Mouse (Mus musculus) gastrocnemius, adult 2 months (tissue): ENCODE measurements around the gene Aggf1. TPM values are rescaled to one million over a fixed set of nuclear protein-coding genes. Genes with fewer than 3 reads are reported as not detected.

Experiments used
- DNase-seq: peaks from one replicate; pipeline ENCODE4 v3.0.0; 2022
- H3K27ac ChIP-seq: fragments of 200-600 bp; 2 replicates; pipeline ENCODE4 v1.8.1; 2022; ENCODE audit warnings: mild to moderate bottlenecking
- H3K4me3 ChIP-seq: fragments of 200-600 bp; 2 replicates; pipeline ENCODE4 v1.8.1; 2022; ENCODE audit warnings: mild to moderate bottlenecking, moderate library complexity
- CTCF ChIP-seq: fragments of 200-600 bp; IDR thresholded peaks from 2 replicates; pipeline ENCODE4 v1.8.1; 2022; ENCODE audit warnings: antibody characterized with exemption, mild to moderate bottlenecking, moderate library complexity
- intact Hi-C: fragments of 180-260 bp; cut with DNase I; formaldehyde crosslinking; loops from one replicate; pipeline ENCODE4 v1.15.1; 2025
- total RNA-seq, 2 experiments: library from RNA; stranded (reverse); gene quantifications; 2 replicates each; pipeline ENCODE4 v1.2.3; 2021

Aggf1 gene
- total RNA-seq, 2 experiments from 2014 or later, result 16.5 to 19.7 TPM

GRCm38 (mm10) chr13:95326611-95327344 lies 48.4 kb downstream of the Aggf1 start:
- DNase-seq, result no peak
- intact Hi-C loops, result no loop called here
- no peak for TF ChIP-seq CTCF
- peak overlapping the region; percentile 91; the same call in 1 of the 2 replicates for H3K27ac ChIP-seq
- H3K4me3 ChIP-seq, result peak overlapping the region; percentile 96

GRCm38 (mm10) chr13:95325907-95326550 lies 49.1 kb downstream of the Aggf1 start:
- Histone ChIP-seq H3K4me3 (peak overlapping the region; percentile 96), H3K27ac (peak overlapping the region; percentile 91)
- intact Hi-C loops, result no loop called here
- TF ChIP-seq CTCF, result no peak
- no peak for DNase-seq

- intact Hi-C loops, result no loop called here
- DNase-seq, result peak; percentile 73
- H3K27ac ChIP-seq, result peak overlapping the region; percentile 91
- peak; percentile 2; the same call in 1 of the 2 replicates for TF ChIP-seq CTCF
- peak overlapping the region; percentile 96 for H3K4me3 ChIP-seq
Observed at GRCm38 (mm10) chr13:95325080-95325906, 49.9 kb downstream of the Aggf1 start.

GRCm38 (mm10) chr13:95324626-95325079 lies 50.5 kb downstream of the Aggf1 start:
- Histone ChIP-seq H3K27ac (peak overlapping the region; percentile 91), H3K4me3 (peak overlapping the region; percentile 96)
- intact Hi-C loops, result no loop called here
- TF ChIP-seq CTCF, result no peak
- peak; percentile 29 for DNase-seq

- Histone ChIP-seq H3K27ac (peak overlapping the region; percentile 91), H3K4me3 (peak overlapping the region; percentile 96)
- TF ChIP-seq CTCF, result peak; percentile 67
- peak; percentile 50 for DNase-seq
- intact Hi-C loops, result no loop called here
Observed at GRCm38 (mm10) chr13:95323950-95324625, 51.1 kb downstream of the Aggf1 start.

- TF ChIP-seq CTCF, result no peak
- H3K27ac ChIP-seq, result peak within 1 kb of the TSS; percentile 91
- H3K4me3 ChIP-seq, result peak within 1 kb of the TSS; percentile 96
- intact Hi-C loops, result no loop called here
- DNase-seq, result no peak
Observed at GRCm38 (mm10) chr13:95323400-95323799, 51.8 kb downstream of the Aggf1 start, which contains the start of gene Zbed3. Gene Zbed3, plus strand, starts transcription at chr13:95323612.

GRCm38 (mm10) chr13:95320451-95320850 lies 54.7 kb downstream of the Aggf1 start:
- intact Hi-C loops, result no loop called here
- DNase-seq, result no peak
- TF ChIP-seq CTCF, result no peak
- Histone ChIP-seq H3K4me3 (no peak overlapping the region), H3K27ac (no peak overlapping the region)

GRCm38 (mm10) chr13:95319153-95319552 lies 56.0 kb downstream of the Aggf1 start:
- intact Hi-C loops, result no loop called here
- no peak overlapping the region for H3K4me3 ChIP-seq
- DNase-seq, result no peak
- H3K27ac ChIP-seq, result no peak overlapping the region
- TF ChIP-seq CTCF, result no peak

GRCm38 (mm10) chr13:95312016-95312415 lies 63.1 kb downstream of the Aggf1 start:
- intact Hi-C loops, result no loop called here
- DNase-seq, result no peak
- Histone ChIP-seq H3K4me3 (no peak overlapping the region), H3K27ac (no peak overlapping the region)
- TF ChIP-seq CTCF, result no peak

- no peak for TF ChIP-seq CTCF
- intact Hi-C loops, result no loop called here
- Histone ChIP-seq H3K27ac (no peak overlapping the region), H3K4me3 (no peak overlapping the region)
- DNase-seq, result no peak
Observed at GRCm38 (mm10) chr13:95307100-95307655, 68.0 kb downstream of the Aggf1 start.

- no peak for DNase-seq
- no peak overlapping the region for H3K27ac ChIP-seq
- no peak overlapping the region for H3K4me3 ChIP-seq
- intact Hi-C loops, result no loop called here
- no peak for TF ChIP-seq CTCF
Observed at GRCm38 (mm10) chr13:95306596-95306995, 68.6 kb downstream of the Aggf1 start.

Other genes with a start within 250 kb of the Aggf1 start
- 1 to 10 TPM; 2.0 to 3.3 TPM for gene Pde8b, start 125.0 kb downstream of the Aggf1 start, total RNA-seq
- gene Zbed3, start 51.7 kb downstream of the Aggf1 start, total RNA-seq, result 1 to 10 TPM; 4.2 to 8.2 TPM
- gene Crhbp, start 69.6 kb upstream of the Aggf1 start, total RNA-seq, result not detected
- gene S100z, start 103.4 kb upstream of the Aggf1 start, total RNA-seq, result not detected
- gene F2rl1, start 149.9 kb upstream of the Aggf1 start, total RNA-seq, result under 1 TPM; 0.36 to 0.45 TPM
- gene F2r, start 243.1 kb upstream of the Aggf1 start, total RNA-seq, result 10 to 100 TPM in 1 of 2 experiments, 1 to 10 TPM in 1; 3.7 to 12.4 TPM